Comparison of ENCODE assay signal across 16 mouse cellular contexts in genomic region chr5:118589186-118589892, GRCm38 (mm10). TPM values are rescaled to one million over a fixed set of nuclear protein-coding genes. Genes with fewer than 3 reads are reported as not detected.
DNase-seq lines count a peak whose midpoint lies in the region; ATAC-seq and TF ChIP-seq lines count a peak whose summit lies in the region.
"Had no signal": no experiment of that assay in that cellular context is flagged by ENCODE, and none has a peak within 500 bp of the region (broad histone marks: within the 10 kb centered on the region; RNA-seq: fewer than 3 reads in every experiment).

No protein-coding gene starts in this region.

- in situ Hi-C loops in Patski (cut with MboI; ENCODE audit: low pct_unique_long_range_greater_than_20kb) = no loop called here

- POLR2A ChIA-PET in Patski (lab: Charles Lee) = interaction anchor here (0.7 to 2.2 kb wide), 4 partner anchors 10 to 255 kb away, joined by 3 to 7 read pairs (median 3); no protein-coding TSS in a partner anchor

- peaks cover 12% of the 10 kb centered on the region for H3K36me3 ChIP-seq in megakaryocyte, embryonic 14.5 days (replicated peaks; ENCODE audit: low read length)
- H3K36me3 ChIP-seq: intestine, embryonic 15.5 days had no signal

- DNase-seq in Patski (ENCODE audit: low read depth, low spot score) = peak; percentile 95
- peak; percentile 49 for DNase-seq in thymus, postnatal 4 days
- no peak for DNase-seq in spleen, postnatal 4 days (ENCODE audit: low spot score in 2 of 2)
- DNase-seq in layer of hippocampus, adult 11-12 months (ENCODE audit: low spot score) = no peak
- DNase-seq in spleen, adult 18-20 months = no peak
- DNase-seq: adrenal gland, postnatal 10 days; cerebellum, adult 9-10 months; embryo, embryonic 11 days; kidney, postnatal 10 days; midbrain, embryonic 14.5 days; right cerebral cortex, postnatal 25 days had no signal

- no peaks in the 10 kb centered on the region for H3K9me3 ChIP-seq in megakaryocyte, embryonic 14.5 days
- H3K9me3 ChIP-seq: intestine, embryonic 15.5 days had no signal

- no peak for ATAC-seq in megakaryocyte, adult 5-6 weeks (ENCODE audit: poor library complexity, severe bottlenecking)
- peak; percentile 89 for ATAC-seq in Patski
- peak; percentile 29; the same call in 1 of the 2 replicates for ATAC-seq in megakaryocyte-erythroid progenitor cell, adult 5-6 weeks (replicated peaks; ENCODE audit: low FRiP score, low TSS enrichment, poor library complexity, severe bottlenecking)
- ATAC-seq: forebrain, embryonic 14.5 days; intestine, embryonic 15.5 days had no signal

- H3K27me3 ChIP-seq in megakaryocyte, embryonic 14.5 days (replicated peaks) = no peaks in the 10 kb centered on the region
- no peaks in the 10 kb centered on the region for H3K27me3 ChIP-seq in Patski
- H3K27me3 ChIP-seq: intestine, embryonic 15.5 days had no signal

- H3K4me3 ChIP-seq in megakaryocyte, embryonic 14.5 days (replicated peaks) = peak overlapping the region; percentile 10
- H3K4me3 ChIP-seq: intestine, embryonic 15.5 days had no signal

- peaks cover 97% of the 10 kb centered on the region for H3K4me1 ChIP-seq in megakaryocyte, embryonic 14.5 days

- no peak for TF ChIP-seq CTCF in Patski (IDR thresholded peaks at IDR 0.05)

- CTCF ChIA-PET in Patski (lab: Charles Lee) = interaction anchor here (0.9 to 2.4 kb wide), 13 partner anchors 12 to 273 kb away, joined by 3 to 9 read pairs (median 4); no protein-coding TSS in a partner anchor

RNA-seq across cellular contexts. Expression of gene Med13l, which starts 28.9 kb away (rescaled TPM):
- 3.6 and 10.3 TPM in 2 replicates for polyA plus RNA-seq in megakaryocyte, embryonic 14.5 days (2012; ENCODE audit: insufficient read depth, low replicate concordance)
- 25.6 and 30.7 TPM in 2 replicates for total RNA-seq in megakaryocyte, adult 5-6 weeks (2015)
- 21.5 and 31.8 TPM in 2 replicates for total RNA-seq in megakaryocyte, adult 5-6 weeks (2017)
- 35.3 TPM for polyA plus RNA-seq in Patski (2021)
- 25.9 and 27.3 TPM in 2 replicates for total RNA-seq in megakaryocyte-erythroid progenitor cell, adult 5-6 weeks (2014; fragmentation: Nextera tagmentation)
- 11.3 and 13.6 TPM in 2 replicates for total RNA-seq in megakaryocyte-erythroid progenitor cell, adult 5-6 weeks (2017)

Comparison
In these comparisons a context has a peak if more than half of its experiments do, and no peak if none do; other contexts are left out.
1. DNase-seq: peak in Patski (single experiment) and thymus, postnatal 4 days (single experiment); none in spleen, postnatal 4 days (0 of 2), layer of hippocampus, adult 11-12 months (single experiment) and spleen, adult 18-20 months (0 of 2).